Mouse (Mus musculus): ENCODE data around the gene Wnt10b.

Gene Wnt10b

GRCm38 (mm10) chr15:98796803-98797595 is 19.0 kb upstream of the Wnt10b start:
- no peak for DNase-seq (ENCODE audit: low read depth, low spot score)

GRCm38 (mm10) chr15:98793141-98793698 is 15.3 kb upstream of the Wnt10b start:
- DNase-seq (ENCODE audit: low read depth, low spot score) = no peak

- no peak for DNase-seq (ENCODE audit: low read depth, low spot score)
These were observed 14.5 kb upstream of the Wnt10b start for GRCm38 (mm10) chr15:98792233-98793020.

- no peak for DNase-seq (ENCODE audit: low read depth, low spot score)
These were observed 13.8 kb upstream of the Wnt10b start for GRCm38 (mm10) chr15:98791771-98792170.

- DNase-seq (ENCODE audit: low read depth, low spot score) = no peak
These were observed 13.3 kb upstream of the Wnt10b start for GRCm38 (mm10) chr15:98791221-98791620.

- DNase-seq (ENCODE audit: low read depth, low spot score) = no peak
These were observed 12.8 kb upstream of the Wnt10b start for GRCm38 (mm10) chr15:98790761-98791160.

GRCm38 (mm10) chr15:98789661-98790535 is 11.9 kb upstream of the Wnt10b start, which contains the start of gene Wnt1:
Wnt1 (plus strand) TSS chr15:98789857.
- DNase-seq (ENCODE audit: low read depth, low spot score) = no peak

GRCm38 (mm10) chr15:98788972-98789660 is 11.2 kb upstream of the Wnt10b start:
- no peak for DNase-seq (ENCODE audit: low read depth, low spot score)

GRCm38 (mm10) chr15:98787930-98788329 is 10.0 kb upstream of the Wnt10b start:
- no peak for DNase-seq (ENCODE audit: low read depth, low spot score)

GRCm38 (mm10) chr15:98785744-98786143 is 7.8 kb upstream of the Wnt10b start:
- DNase-seq (ENCODE audit: low read depth, low spot score) = no peak

- no peak for DNase-seq (ENCODE audit: low read depth, low spot score)
These were observed 3.2 kb upstream of the Wnt10b start for GRCm38 (mm10) chr15:98781166-98781565.

- no peak for DNase-seq (ENCODE audit: low read depth, low spot score)
These were observed 2.6 kb upstream of the Wnt10b start for GRCm38 (mm10) chr15:98780573-98780972.

GRCm38 (mm10) chr15:98780075-98780474 is 2.1 kb upstream of the Wnt10b start:
- DNase-seq (ENCODE audit: low read depth, low spot score) = no peak

GRCm38 (mm10) chr15:98778806-98779205 is 856 bp upstream of the Wnt10b start:
- DNase-seq (ENCODE audit: low read depth, low spot score) = no peak

GRCm38 (mm10) chr15:98778191-98778770 is 331 bp upstream of the Wnt10b start:
- no peak for DNase-seq (ENCODE audit: low read depth, low spot score)

GRCm38 (mm10) chr15:98777005-98777616 is 839 bp downstream of the Wnt10b start:
- DNase-seq (ENCODE audit: low read depth, low spot score) = no peak

GRCm38 (mm10) chr15:98776280-98777004 is 1.5 kb downstream of the Wnt10b start:
- DNase-seq (ENCODE audit: low read depth, low spot score) = no peak

GRCm38 (mm10) chr15:98775533-98775932 is 2.4 kb downstream of the Wnt10b start:
- no peak for DNase-seq (ENCODE audit: low read depth, low spot score)

- DNase-seq (ENCODE audit: low read depth, low spot score) = no peak
These were observed 3.9 kb downstream of the Wnt10b start for GRCm38 (mm10) chr15:98774096-98774495.

All from embryo, embryonic 11.5 days (tissue).